Mouse (Mus musculus) ES-Bruce4 (cell line): Measurements from ENCODE around the gene Gm2a. TPM values are rescaled to one million over a fixed set of nuclear protein-coding genes. Genes with fewer than 3 reads are reported as not detected.

Experiments
- H3K27ac ChIP-seq: 2 replicates; pipeline ENCODE4 v1.5.1; 2012; ENCODE audit warnings: low read length, inconsistent platforms; ENCODE audit not compliant: insufficient read depth
- H3K27me3 ChIP-seq: 2 replicates; pipeline ENCODE4 v1.6.1; 2012; ENCODE audit warnings: mild to moderate bottlenecking, low read length, inconsistent platforms; ENCODE audit not compliant: control insufficient read depth, poor library complexity, insufficient read depth, severe bottlenecking
- H3K36me3 ChIP-seq: 2 replicates; pipeline ENCODE4 v1.6.1; 2012; ENCODE audit warnings: inconsistent platforms, mild to moderate bottlenecking, low read length, moderate library complexity; ENCODE audit not compliant: control insufficient read depth, poor library complexity, insufficient read depth, severe bottlenecking
- H3K4me1 ChIP-seq: one replicate; pipeline ENCODE4 v1.8.1; 2011; ENCODE audit warnings: low read length; ENCODE audit not compliant: control insufficient read depth, insufficient read depth
- H3K4me3 ChIP-seq: 2 replicates; pipeline ENCODE4 v1.5.1; 2011; ENCODE audit warnings: low read depth, mild to moderate bottlenecking, low read length
- H3K9ac ChIP-seq: 2 replicates; pipeline ENCODE4 v1.6.1; 2012; ENCODE audit warnings: low read depth, mild to moderate bottlenecking, inconsistent platforms; ENCODE audit not compliant: poor library complexity, severe bottlenecking
- H3K9me3 ChIP-seq: replicated peaks from 2 replicates; pipeline ENCODE4 v1.6.1; 2012; ENCODE audit warnings: mild to moderate bottlenecking, low read length, inconsistent platforms; ENCODE audit not compliant: control insufficient read depth, poor library complexity, insufficient read depth, severe bottlenecking
- CTCF ChIP-seq: IDR thresholded peaks from one replicate; pipeline ENCODE4 v1.8.1; 2011; ENCODE audit warnings: low read depth, low read length
- EP300 ChIP-seq: IDR thresholded peaks from 2 replicates; pipeline ENCODE4 v1.6.1; 2011; ENCODE audit warnings: low read depth, low read length; ENCODE audit not compliant: insufficient read depth
- POLR2A ChIP-seq: IDR thresholded peaks from one replicate; pipeline ENCODE4 v1.8.1; 2011; ENCODE audit warnings: low read length; ENCODE audit not compliant: insufficient read depth
- polyA plus RNA-seq: library from polyadenylated mRNA; stranded (reverse); fragments of >200 nt; gene quantifications from 2 replicates; pipeline ENCODE4 v1.2.4, GENCODE M21; 2011; ENCODE audit warnings: low read depth; ENCODE audit not compliant: missing spikeins, insufficient read depth, insufficient read length

Gm2a gene
- polyA plus RNA-seq, 1 experiment, result 24.7 TPM

DNA sequence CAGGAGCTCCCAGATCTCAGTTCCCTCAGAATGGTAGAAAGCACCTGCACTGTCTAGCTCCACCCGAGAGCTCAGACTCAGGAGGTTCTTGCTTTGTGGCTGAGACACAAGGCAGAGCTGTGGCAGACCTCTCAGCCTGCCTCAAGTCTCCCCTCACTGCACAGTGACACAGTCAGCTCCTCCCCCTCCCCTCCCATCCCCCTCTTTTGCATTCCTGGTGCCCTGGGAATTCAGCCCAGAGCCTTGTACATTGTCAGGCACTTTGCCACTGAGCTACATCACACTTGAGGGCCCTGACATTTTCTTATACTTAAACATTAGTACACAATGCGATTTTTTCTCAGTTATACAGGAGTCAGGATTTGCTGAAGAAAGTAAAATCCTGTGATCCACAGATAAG, 28.9 kb upstream of the Gm2a start:
- H3K4me1 ChIP-seq, result no peaks in the 10 kb centered on the region
- no peaks in the 10 kb centered on the region for H3K9me3 ChIP-seq
- no peaks in the 10 kb centered on the region for H3K27me3 ChIP-seq
- H3K4me3 ChIP-seq, result no peak overlapping the region
- no peak overlapping the region for H3K27ac ChIP-seq
- H3K36me3 ChIP-seq, result no peaks in the 10 kb centered on the region
- H3K9ac ChIP-seq, result no peak overlapping the region
- TF ChIP-seq EP300 (no peak), CTCF (no peak), POLR2A (no peak)

DNA sequence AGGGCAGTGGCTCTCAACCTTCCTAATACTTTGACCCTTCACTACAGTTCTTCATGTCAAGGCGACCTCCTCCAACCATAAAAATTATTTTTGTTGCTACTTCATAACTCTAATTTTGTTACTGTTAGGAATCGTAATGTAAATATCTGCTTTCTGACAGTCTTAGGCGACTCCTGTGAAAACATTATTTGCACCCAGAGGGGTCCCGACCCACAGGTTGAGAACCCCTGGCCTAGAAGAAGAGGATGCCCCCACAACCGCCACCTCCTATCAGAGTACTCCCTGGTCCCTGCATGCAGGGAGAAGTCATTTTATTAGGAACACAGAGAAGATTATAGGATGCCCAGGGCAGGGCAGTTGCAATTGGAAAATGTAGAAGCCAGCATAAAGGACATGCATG, 26.6 kb upstream of the Gm2a start:
- TF ChIP-seq POLR2A, result no peak
- TF ChIP-seq CTCF, result no peak
- no peak for TF ChIP-seq EP300
- Histone ChIP-seq H3K9me3 (no peaks in the 10 kb centered on the region), H3K27ac (no peak overlapping the region), H3K27me3 (no peaks in the 10 kb centered on the region), H3K9ac (no peak overlapping the region), H3K4me1 (no peaks in the 10 kb centered on the region), H3K4me3 (no peak overlapping the region), H3K36me3 (no peaks in the 10 kb centered on the region)

DNA sequence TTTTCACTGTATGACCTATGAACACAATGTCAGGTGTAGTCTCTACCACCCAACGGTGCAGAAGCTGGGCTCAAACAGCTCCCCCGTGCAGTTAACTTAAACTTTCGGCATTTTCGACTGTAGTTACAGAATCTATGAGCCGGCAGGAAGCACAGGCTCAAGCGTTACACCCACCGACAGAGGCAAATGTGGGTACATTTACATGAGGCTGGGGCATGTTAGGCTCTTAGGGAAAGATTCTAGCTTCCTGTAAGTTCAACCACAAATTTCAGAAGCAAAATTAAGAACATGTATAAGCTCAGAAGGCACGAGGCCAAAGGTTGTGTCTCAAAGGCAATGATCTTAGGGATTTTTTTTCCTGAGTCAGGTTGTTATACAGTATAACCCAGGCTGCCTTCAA, 25.4 kb upstream of the Gm2a start:
- Histone ChIP-seq H3K27ac (no peak overlapping the region), H3K9ac (no peak overlapping the region), H3K4me3 (no peak overlapping the region), H3K27me3 (no peaks in the 10 kb centered on the region), H3K4me1 (no peaks in the 10 kb centered on the region), H3K36me3 (no peaks in the 10 kb centered on the region), H3K9me3 (no peaks in the 10 kb centered on the region)
- TF ChIP-seq CTCF (no peak), EP300 (no peak), POLR2A (no peak)

DNA sequence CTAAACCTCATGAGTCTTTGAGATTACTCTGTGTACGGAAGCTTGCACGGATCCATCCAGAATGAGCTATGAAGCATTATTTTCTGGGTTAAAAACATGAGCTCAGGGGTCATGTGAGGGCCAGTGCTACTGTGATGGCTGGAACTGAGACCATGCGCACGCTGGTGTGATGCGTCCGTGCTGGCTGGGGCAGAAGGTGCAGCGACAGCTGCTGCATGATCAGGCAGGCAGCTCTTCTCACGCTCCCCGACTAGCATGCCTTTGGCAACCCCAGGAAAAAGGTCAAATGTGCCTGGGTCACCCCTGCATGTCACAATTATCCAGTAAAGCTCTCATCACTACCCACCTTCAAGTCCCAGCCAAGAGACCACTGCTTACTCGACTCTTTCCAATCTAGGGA, 24.7 kb upstream of the Gm2a start:
- no peak overlapping the region for H3K27ac ChIP-seq
- TF ChIP-seq POLR2A (no peak), CTCF (no peak), EP300 (no peak)
- H3K27me3 ChIP-seq, result no peaks in the 10 kb centered on the region
- H3K9ac ChIP-seq, result no peak overlapping the region
- no peak overlapping the region for H3K4me3 ChIP-seq
- no peaks in the 10 kb centered on the region for H3K36me3 ChIP-seq
- H3K9me3 ChIP-seq, result no peaks in the 10 kb centered on the region
- no peaks in the 10 kb centered on the region for H3K4me1 ChIP-seq

DNA sequence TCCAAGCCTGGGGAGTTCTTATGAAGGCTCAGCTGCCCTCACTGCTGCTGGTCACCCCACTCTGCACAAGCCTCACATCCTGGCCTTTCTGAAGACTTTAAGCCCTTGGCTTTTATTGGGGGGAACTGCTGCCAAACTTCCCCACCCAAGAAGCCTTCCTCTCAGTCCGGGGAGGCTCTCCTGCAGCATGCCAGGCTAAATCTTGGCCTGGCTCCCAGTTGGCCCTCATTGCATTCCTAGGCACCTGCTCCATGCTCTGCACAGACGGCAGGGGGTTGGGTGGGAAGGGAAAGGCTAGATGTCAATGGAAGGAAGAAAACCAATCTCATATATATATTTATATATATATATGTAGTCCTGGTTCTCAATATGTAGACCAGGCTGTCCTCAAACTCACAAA, 22.3 kb upstream of the Gm2a start:
- Histone ChIP-seq H3K4me3 (no peak overlapping the region), H3K9ac (no peak overlapping the region), H3K9me3 (no peaks in the 10 kb centered on the region), H3K27ac (no peak overlapping the region), H3K4me1 (peaks cover 2% of the 10 kb centered on the region), H3K36me3 (no peaks in the 10 kb centered on the region), H3K27me3 (0 out of 2 replicates have a peak, but pooled peaks cover 3% of the 10 kb centered on the region)
- TF ChIP-seq EP300 (no peak), CTCF (no peak)

DNA sequence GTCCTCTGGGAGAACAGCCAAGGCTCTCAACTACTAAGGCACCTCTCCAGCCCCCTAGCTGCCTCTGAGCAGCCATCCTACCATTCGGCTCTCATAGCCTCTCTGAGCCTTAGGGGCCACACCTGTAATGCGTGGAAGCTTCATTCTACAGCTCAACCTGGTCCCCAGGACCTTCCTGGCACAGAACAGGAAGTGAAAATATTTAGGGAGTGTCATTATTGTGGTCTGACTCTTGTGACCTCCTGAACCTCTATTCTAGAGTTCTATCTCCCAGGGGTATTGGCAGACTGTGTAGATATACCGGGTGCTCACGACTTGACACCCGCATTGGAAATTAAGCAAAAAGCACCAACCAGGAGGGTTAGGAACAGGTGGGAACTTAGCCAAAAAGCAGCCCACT, 21.7 kb upstream of the Gm2a start:
- Histone ChIP-seq H3K27me3 (0 out of 2 replicates have a peak, but pooled peaks cover 3% of the 10 kb centered on the region), H3K4me3 (no peak overlapping the region), H3K4me1 (peaks cover 2% of the 10 kb centered on the region), H3K9ac (no peak overlapping the region), H3K36me3 (no peaks in the 10 kb centered on the region), H3K27ac (no peak overlapping the region), H3K9me3 (no peaks in the 10 kb centered on the region)
- TF ChIP-seq EP300 (no peak), POLR2A (no peak), CTCF (no peak)
